Mouse (Mus musculus): ENCODE results near the gene Irf2bpl. TPM values are rescaled to one million over a fixed set of nuclear protein-coding genes. Genes with fewer than 3 reads are reported as not detected.

Gene Irf2bpl
- total and polyA plus RNA-seq, 3 experiments: 6.9 to 8.0 TPM; not detected in 1

DNA sequence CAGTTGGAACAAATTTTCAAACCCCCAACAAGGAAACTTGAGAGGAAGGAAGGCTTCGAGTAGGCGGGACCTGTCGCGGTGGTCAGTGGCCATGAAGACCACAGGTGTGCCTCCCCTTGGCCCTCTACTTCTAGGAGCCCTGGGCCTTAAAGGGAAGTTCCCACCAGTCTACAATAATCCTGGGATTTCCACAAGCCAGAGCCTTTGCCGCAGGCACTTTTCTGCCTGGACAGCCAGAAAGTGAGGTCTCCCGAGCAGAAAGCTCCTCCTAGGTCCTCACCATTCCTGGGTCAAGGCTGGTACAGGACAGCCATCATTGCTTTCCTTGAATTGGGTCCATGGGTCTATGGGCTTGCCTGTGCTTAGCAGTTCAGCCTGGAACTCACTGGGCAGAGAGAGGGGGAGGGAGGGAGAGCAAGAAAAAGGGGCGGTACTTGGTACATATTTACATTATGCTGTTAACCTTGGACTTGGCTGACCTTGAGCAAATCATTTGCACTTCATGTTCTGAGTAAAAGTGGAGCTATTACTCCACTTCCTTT is 4.6 kb upstream of the Irf2bpl start:
- peak overlapping the region; percentile 90 for H3K9ac ChIP-seq (ENCODE audit: control insufficient read depth, low read depth, low read length, poor library complexity, severe bottlenecking)
- peak overlapping the region; percentile 93 for H3K27ac ChIP-seq (ENCODE audit: control insufficient read depth, low read depth, low read length)
- peaks cover 4 to 31% of the 10 kb centered on the region in 2 experiments for H3K4me1 ChIP-seq (ENCODE audit: control insufficient read depth in 1 of 2, insufficient read depth in 2 of 2, low read length in 2 of 2)
- H3K36me3 ChIP-seq (ENCODE audit: control insufficient read depth in 1 of 2, insufficient read depth in 2 of 2, low read length in 2 of 2): peaks cover 0 to 12% of the 10 kb centered on the region in 2 experiments; a peak in 2 of 4 replicates
- H3K4me3 ChIP-seq (ENCODE audit: control insufficient read depth in 1 of 2, insufficient read depth in 1 of 2, low read depth in 2 of 2, low read length in 2 of 2): peak overlapping the region; percentile 50 to 80
- H3K27me3 ChIP-seq (ENCODE audit: control insufficient read depth in 1 of 2, insufficient read depth in 2 of 2, low read length in 2 of 2): no peaks in the 10 kb centered on the region
- TF ChIP-seq BHLHE40 (IDR thresholded peaks at IDR 0.05; ENCODE audit: borderline replicate concordance, low read depth, low read length) (no peak), SIN3A (IDR thresholded peaks at IDR 0.05; ENCODE audit: low read length) (0 out of 2 replicates have a peak, but pooled peaks have one; percentile 11), POLR2AphosphoS5 (IDR thresholded peaks at IDR 0.05; ENCODE audit: borderline replicate concordance, low read depth, low read length) (no peak), E2F4 (IDR thresholded peaks at IDR 0.05; ENCODE audit: borderline replicate concordance, low read depth, low read length) (no peak), HCFC1 (IDR thresholded peaks at IDR 0.05; ENCODE audit: low read depth, low read length) (peak; percentile 7; the same call in 1 of the 2 replicates), POLR2A (IDR thresholded peaks at IDR 0.05; ENCODE audit: control insufficient read depth in 1 of 2, insufficient read depth in 1 of 2, low read depth in 1 of 2, low read length in 2 of 2, poor library complexity in 1 of 2) (0 out of 4 replicates have a peak, but pooled peaks have one; percentile 6 to 44), MEF2A (IDR thresholded peaks at IDR 0.05; ENCODE audit: extremely low read depth, insufficient replicate concordance, low read depth, low read length, poor library complexity, severe bottlenecking) (no peak), MAZ (IDR thresholded peaks at IDR 0.05; ENCODE audit: low read depth, low read length) (no peak), CHD2 (IDR thresholded peaks at IDR 0.05; ENCODE audit: low read length) (no peak), TAL1 (IDR thresholded peaks at IDR 0.05; ENCODE audit: low read length) (no peak)
- no peaks in the 10 kb centered on the region for H3K9me3 ChIP-seq (replicated peaks; ENCODE audit: insufficient read depth, low read length)
- peak; percentile 45 for DNase-seq (ENCODE audit: low read depth, low spot score)
- H3K79me2 ChIP-seq (ENCODE audit: control insufficient read depth, insufficient read depth, low read length, poor library complexity): peaks cover 11% of the 10 kb centered on the region; the same call in 1 of the 2 replicates

DNA sequence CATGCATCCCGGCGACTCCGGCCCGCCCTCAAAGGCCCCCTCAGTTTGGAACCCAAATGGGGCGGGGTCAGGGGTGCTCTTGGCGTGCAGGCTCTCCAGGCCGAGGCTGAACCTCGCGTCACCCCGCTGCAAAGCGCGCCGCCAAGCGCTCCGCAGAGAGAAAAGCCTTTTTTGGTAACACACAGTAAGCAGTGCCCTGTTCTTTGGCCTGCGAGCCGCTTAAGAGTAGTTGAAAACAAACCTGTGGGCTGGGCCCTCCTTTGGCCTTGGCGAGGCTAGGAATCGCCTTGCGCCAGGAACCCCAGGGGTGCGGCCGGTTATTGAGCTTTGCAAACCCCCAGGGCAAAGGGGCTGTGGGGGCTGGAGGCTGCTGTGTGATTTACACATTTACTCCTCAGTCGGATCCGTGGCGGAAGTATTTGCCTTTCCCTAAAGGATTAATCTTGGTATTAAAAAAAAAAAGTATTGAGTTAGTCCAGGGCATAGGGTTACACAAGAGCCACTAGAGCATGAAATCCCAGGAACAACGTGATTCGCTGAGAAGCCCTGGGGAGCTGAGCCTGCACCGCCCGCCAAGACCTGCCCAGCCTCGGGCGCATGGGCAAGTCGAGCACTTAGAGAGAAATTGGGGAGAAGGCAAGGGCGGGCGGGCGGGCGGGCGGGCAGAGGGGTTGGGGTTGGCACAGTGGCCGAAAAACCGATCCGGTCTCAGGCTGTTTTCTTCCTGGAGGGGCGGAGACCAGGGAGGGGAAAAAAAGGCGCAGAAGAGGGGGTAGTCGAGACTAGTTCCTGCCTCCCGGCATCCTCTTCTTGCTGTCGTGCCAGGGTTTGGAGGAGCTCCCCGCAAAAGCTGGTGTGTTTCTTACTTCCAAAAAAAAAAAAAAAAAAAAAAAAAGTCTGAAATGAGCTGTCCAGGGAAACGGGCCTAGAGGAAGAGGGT is 3.8 kb upstream of the Irf2bpl start:
- peak overlapping the region; percentile 93 for H3K27ac ChIP-seq (ENCODE audit: control insufficient read depth, low read depth, low read length)
- DNase-seq (ENCODE audit: low read depth, low spot score): peak; percentile 89
- H3K4me1 ChIP-seq (ENCODE audit: control insufficient read depth in 1 of 2, insufficient read depth in 2 of 2, low read length in 2 of 2): peaks cover 4 to 30% of the 10 kb centered on the region in 2 experiments
- peaks cover 15% of the 10 kb centered on the region for H3K79me2 ChIP-seq (ENCODE audit: control insufficient read depth, insufficient read depth, low read length, poor library complexity)
- peaks cover 0 to 12% of the 10 kb centered on the region in 2 experiments; a peak in 2 of 4 replicates for H3K36me3 ChIP-seq (ENCODE audit: control insufficient read depth in 1 of 2, insufficient read depth in 2 of 2, low read length in 2 of 2)
- H3K9me3 ChIP-seq (replicated peaks; ENCODE audit: insufficient read depth, low read length): no peaks in the 10 kb centered on the region
- H3K27me3 ChIP-seq (ENCODE audit: control insufficient read depth in 1 of 2, insufficient read depth in 2 of 2, low read length in 2 of 2): no peaks in the 10 kb centered on the region
- peak overlapping the region; percentile 50 to 80 for H3K4me3 ChIP-seq (ENCODE audit: control insufficient read depth in 1 of 2, insufficient read depth in 1 of 2, low read depth in 2 of 2, low read length in 2 of 2)
- peak overlapping the region; percentile 90 for H3K9ac ChIP-seq (ENCODE audit: control insufficient read depth, low read depth, low read length, poor library complexity, severe bottlenecking)
- TF ChIP-seq ZMIZ1 (IDR thresholded peaks at IDR 0.05; ENCODE audit: low read depth, low read length) (peak; percentile 77; the same call in 1 of the 2 replicates), ZNF384 (IDR thresholded peaks at IDR 0.05; ENCODE audit: low read depth, low read length) (peak; percentile 87), RCOR1 (IDR thresholded peaks at IDR 0.05; ENCODE audit: low read depth, low read length) (no peak; the same call in 1 of the 2 replicates), EP300 (IDR thresholded peaks at IDR 0.05; ENCODE audit: low read depth in 1 of 2, low read length in 2 of 2) (no peak; a peak in 1 of 4 replicates), TAL1 (IDR thresholded peaks at IDR 0.05; ENCODE audit: low read length) (no peak), GABPA (IDR thresholded peaks at IDR 0.05; ENCODE audit: low read depth, low read length) (no peak), ELF1 (IDR thresholded peaks at IDR 0.05; ENCODE audit: low read depth, low read length) (peak; percentile 59), SIN3A (IDR thresholded peaks at IDR 0.05; ENCODE audit: low read length) (peak; percentile 77), ZKSCAN1 (IDR thresholded peaks at IDR 0.05; ENCODE audit: low read depth, low read length) (peak; percentile 23; the same call in 1 of the 2 replicates), MAX (IDR thresholded peaks at IDR 0.05; ENCODE audit: low read length) (peak; percentile 42; the same call in 1 of the 2 replicates), KAT2A (conservative IDR thresholded peaks at IDR 0.05; ENCODE audit: low read depth, low read length) (no peak; the same call in 1 of the 2 replicates), MXI1 (IDR thresholded peaks at IDR 0.05; ENCODE audit: low read depth, low read length) (peak; percentile 79), CHD2 (IDR thresholded peaks at IDR 0.05; ENCODE audit: low read length) (no peak), CHD1 (IDR thresholded peaks at IDR 0.05; ENCODE audit: low read depth, low read length) (peak; percentile 84; the same call in 1 of the 2 replicates), HCFC1 (IDR thresholded peaks at IDR 0.05; ENCODE audit: low read depth, low read length) (peak; percentile 68), ZC3H11A (IDR thresholded peaks at IDR 0.05; ENCODE audit: low read depth, low read length) (0 out of 2 replicates have a peak, but pooled peaks have one; percentile 25), MAFK (IDR thresholded peaks at IDR 0.05; ENCODE audit: borderline replicate concordance, low read depth, low read length) (no peak), POLR2A (IDR thresholded peaks at IDR 0.05; ENCODE audit: control insufficient read depth in 1 of 2, insufficient read depth in 1 of 2, low read depth in 1 of 2, low read length in 2 of 2, poor library complexity in 1 of 2) (peak; percentile 17 to 60; a peak in 3 of 4 replicates), ETS1 (IDR thresholded peaks at IDR 0.05; ENCODE audit: low read depth, low read length) (peak; percentile 50), POLR2AphosphoS2 (IDR thresholded peaks at IDR 0.05; ENCODE audit: low read length) (0 out of 2 replicates have a peak, but pooled peaks have one; percentile 16), POLR2AphosphoS5 (IDR thresholded peaks at IDR 0.05; ENCODE audit: borderline replicate concordance, low read depth, low read length) (no peak)

All from MEL (cell line).